Mouse (Mus musculus): Measurements from ENCODE around the gene Ptk6.

Ptk6 gene

DNA sequence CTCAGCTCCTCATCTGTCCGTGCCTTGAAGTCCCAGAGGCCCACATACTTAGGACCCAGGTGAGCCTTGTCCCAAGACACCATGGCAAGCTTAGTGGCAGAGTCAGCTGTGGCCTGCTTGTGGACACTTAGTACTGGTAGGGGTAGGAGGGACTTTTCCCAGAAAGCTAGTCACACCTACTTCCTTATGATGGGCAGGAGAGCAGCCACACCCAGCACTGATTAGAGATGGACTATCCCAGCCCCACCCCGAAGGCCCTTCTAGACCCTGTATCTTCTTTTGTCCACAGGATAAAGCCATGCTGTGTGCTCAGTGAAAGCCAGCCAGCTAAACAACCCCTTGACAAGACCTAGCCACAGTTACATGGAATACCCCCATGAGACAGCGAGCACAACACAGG, at the start of gene Ptk6:
Gene Ptk6 (minus strand): TSS at position 368 of the 400 bp plus-strand sequence.
- DNase-seq (ENCODE audit: extremely low spot score) = no peak

DNA sequence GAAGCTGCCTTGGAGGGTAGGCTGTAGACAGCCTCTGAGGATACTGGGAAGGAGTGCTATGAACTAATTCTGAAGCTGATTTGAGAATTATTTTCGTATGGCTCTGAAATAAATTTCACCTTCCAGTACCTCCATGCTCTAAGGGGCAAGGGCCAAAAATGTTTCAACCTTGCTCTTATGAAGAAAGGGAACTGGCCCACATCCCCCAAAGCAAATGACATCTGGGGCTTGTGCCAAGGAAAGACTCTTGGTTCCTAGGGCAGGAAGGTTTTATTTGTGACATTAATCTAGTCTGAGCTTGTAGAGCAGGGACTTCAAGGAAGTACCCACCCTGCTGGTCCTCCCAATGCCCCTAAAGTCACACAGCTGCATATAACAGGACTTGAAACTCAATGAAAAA, 49.3 kb upstream of the Ptk6 start:
- DNase-seq (ENCODE audit: extremely low spot score) = no peak

DNA sequence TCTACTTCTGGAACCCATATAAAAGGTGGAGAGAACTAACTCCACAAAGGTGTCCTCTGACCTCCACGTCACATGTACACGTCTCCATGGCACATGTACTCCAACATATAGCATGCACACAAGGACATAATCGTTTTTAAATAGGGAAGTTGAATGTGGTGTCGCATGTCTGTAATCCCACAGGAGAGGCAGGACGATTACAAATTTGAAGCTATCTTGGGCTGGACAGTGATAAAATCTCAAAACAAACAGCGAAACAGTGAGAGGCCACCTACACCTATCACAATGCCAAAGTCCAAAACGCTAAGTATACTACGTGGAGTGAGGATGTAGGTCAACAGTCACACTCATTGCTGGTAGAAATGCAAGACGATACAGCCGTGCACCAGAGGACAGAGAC, 46.6 kb upstream of the Ptk6 start:
- no peak for DNase-seq (ENCODE audit: extremely low spot score)

DNA sequence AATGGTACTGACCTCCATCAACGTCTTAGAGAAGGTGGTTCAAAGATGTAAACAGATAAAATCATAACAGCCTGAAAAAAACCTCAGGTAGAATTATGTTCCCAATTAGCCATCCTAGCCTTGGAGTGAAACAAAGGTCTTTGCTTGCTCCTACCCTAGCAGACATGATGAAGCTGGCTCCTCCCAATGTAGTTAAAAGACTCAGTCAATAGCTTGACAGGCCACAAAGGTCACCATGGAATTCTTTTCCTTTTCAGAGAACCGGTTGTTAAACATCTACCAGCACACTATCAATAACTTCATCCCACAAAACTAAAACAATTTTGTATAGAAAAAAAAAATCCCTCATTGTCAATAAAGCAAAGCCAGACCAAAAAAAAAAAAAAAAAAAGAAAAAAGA, 42.4 kb upstream of the Ptk6 start:
- no peak for DNase-seq (ENCODE audit: extremely low spot score)

DNA sequence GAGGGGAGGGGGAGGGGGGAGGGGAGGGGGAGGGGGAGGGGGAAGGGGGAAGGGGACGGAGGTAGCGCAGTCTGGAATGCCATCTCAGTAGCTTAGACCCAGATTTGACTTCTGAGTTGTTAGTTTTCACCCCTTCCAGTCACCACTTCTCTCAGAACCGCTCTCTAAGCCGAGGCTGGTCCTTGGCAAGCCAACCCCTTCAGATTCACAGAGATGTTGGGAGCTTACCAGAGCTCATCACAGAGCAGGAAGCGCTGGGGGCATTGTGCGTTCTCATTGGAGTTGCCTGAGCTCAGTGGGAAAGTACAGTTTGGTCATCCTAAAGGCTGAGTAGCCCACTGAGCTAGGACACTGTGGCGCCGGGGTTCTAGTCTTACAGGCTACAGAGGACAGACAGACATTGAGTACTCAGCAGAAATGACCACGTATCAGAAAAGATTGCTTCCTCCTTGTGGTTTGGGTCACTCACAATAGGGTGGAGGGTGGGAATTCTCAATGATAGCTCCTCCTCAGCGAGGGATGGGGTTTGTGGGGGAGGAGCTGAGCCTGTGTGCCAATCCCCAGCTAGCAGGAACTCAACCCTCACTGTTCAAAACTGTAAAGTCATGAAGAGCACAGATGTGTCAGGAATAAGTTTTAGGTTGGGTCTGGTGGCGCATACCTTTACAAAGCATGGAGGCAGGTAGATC, 41.3 kb upstream of the Ptk6 start:
- no peak for DNase-seq (ENCODE audit: extremely low spot score)

DNA sequence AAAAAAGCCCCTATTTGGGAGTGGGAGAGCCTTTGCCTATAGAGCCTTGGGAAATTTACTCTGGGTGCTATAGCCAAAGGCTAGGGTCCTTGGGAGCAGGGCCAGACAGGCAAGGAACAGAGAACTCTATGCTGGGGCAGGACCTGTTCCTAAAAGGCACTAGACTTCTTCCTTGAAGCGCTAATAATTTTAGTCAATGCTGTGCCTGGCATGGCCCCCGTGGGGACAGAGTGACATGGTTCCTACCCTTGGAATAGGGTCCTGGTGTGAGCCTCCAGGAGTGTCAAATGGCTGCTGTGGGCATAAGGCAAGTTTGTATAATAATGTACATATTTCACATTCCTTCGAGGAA, 39.7 kb upstream of the Ptk6 start:
- DNase-seq (ENCODE audit: extremely low spot score) = no peak

DNA sequence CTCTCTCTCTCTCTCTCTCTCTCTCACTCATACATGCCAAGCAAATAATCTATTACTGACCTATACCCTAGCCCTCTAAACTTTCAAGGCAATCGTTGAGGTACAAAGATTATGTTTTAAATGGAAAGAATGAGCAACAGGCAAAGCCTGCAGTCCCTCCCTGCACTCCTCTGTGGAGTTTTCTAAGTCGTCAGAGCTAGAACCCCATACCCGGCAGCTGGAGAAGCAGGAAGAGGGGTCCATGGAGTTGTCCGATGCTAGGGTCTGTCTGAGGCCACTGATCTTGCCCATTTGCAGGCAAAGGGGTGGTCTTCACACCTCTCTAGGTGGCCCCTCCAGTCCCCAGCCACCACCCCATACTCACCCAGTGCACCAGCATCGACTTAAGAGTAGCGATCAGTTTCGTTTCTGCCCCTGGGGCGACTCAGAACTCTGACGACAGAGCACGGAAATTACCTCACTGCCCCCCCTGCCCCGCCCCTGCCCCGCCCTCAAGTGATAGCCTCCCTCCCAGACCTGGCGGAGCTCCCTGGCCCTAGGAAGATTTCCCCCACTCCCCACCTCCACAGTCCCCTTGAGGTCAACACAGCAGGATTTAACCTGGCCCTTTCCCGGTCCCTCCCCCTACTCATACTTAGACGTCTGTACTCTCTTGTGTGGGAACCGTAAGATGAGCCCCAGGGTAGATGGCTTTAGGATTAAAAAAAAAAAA, 39.2 kb upstream of the Ptk6 start, which contains the start of gene Helz2:
Gene Helz2 (minus strand): TSS at position 426 of the 712 bp plus-strand sequence.
- DNase-seq (ENCODE audit: extremely low spot score) = peak; percentile 33

- no peak for DNase-seq (ENCODE audit: extremely low spot score)
Observed at GRCm38 (mm10) chr2:181240806-181241440, 38.3 kb upstream of the Ptk6 start.

GRCm38 (mm10) chr2:181239261-181239660, 36.7 kb upstream of the Ptk6 start:
- DNase-seq (ENCODE audit: extremely low spot score) = no peak

- no peak for DNase-seq (ENCODE audit: extremely low spot score)
Observed at GRCm38 (mm10) chr2:181238861-181239260, 36.3 kb upstream of the Ptk6 start.

DNA sequence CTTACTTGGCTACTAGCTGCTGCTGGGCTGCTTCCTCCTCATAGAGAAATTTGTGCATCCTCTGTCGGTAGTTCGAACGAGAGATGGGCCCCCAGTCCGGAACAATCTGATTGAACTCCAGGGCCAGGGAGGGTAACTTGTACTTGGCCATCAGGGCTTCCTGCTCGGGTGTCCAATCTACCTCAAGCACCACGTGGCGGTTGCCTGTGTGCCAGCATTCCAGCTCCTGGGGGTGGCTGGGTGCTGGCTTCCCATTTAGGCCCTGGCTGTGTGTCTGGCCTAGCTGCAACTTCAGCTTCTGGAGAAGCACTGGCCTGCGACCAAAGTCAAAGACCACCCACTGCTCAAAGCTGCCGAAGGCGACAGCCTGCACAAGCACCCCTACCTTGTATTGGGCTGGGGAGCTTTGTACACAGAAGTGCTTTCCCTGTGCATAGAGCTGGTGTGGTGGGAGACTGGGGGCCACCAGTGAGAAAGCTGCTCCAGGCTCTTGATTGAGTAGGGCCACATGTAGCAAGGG, 35.6 kb upstream of the Ptk6 start:
- DNase-seq (ENCODE audit: extremely low spot score) = no peak

- DNase-seq (ENCODE audit: extremely low spot score) = no peak
Observed at GRCm38 (mm10) chr2:181237251-181238014, 34.8 kb upstream of the Ptk6 start.

- DNase-seq (ENCODE audit: extremely low spot score) = no peak
Observed at GRCm38 (mm10) chr2:181235681-181236566, 33.3 kb upstream of the Ptk6 start.

DNA sequence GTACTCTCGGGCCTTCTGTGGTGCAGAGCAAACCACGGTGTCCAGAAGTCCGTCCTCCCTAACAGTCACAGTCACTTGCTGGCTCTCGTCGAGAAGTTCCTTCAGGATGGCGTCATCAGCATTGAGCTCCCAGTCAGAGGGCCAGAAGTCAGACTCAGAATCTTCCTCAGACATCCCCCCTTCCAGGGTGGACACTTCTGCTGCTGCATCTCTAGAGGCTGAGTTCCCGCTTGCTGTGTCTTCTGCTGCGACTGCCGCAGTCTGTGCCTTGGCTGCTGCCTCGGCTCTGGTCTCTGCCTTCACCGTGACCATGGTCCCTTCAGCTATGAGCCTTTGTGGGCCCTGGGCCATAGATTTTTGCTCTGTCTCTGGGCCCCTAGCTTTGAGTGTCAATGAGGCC, 32.1 kb upstream of the Ptk6 start:
- no peak for DNase-seq (ENCODE audit: extremely low spot score)

DNA sequence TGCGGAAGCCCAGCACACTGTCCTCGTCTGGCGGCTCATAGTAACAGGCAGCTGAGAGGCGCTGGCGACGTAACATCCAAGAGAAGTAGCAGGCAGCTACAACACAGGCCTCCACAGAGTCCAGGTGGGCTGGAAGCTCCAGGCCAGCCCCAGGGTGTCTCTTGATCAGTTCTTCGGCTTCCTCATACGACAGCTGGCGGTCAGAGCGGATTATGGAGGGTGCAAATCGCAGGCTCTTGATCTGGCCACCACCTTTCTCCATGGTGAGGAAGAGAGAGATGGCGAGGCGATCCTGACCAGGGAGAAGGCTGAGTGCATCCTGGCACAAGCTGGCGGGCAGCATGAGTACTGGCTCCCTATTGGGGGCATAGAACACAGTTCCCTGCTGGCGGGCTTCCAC, 30.9 kb upstream of the Ptk6 start:
- DNase-seq (ENCODE audit: extremely low spot score) = no peak

GRCm38 (mm10) chr2:181231171-181231570, 28.6 kb upstream of the Ptk6 start:
- no peak for DNase-seq (ENCODE audit: extremely low spot score)

- DNase-seq (ENCODE audit: extremely low spot score) = no peak
Observed at GRCm38 (mm10) chr2:181228335-181228734, 25.7 kb upstream of the Ptk6 start.

DNA sequence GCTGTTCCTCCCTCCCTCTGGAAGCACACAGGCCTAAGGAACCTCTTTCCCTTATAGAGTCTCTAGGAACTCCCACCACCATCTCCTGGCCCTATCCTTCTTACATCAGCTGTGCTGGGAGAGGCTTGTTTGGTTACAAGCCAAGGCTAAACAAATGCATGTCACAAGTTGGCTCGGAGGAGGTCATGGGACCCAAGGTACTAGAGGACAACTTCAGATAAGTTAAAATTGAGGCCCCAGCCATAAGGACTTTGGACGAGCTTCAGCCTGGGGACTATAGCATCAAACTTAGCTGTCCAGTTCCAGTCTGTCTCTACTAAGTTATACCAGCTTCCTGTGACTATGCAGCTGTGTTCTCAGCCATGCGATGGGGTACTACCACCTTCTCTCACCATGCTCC, 24.5 kb upstream of the Ptk6 start:
- DNase-seq (ENCODE audit: extremely low spot score) = no peak

GRCm38 (mm10) chr2:181224994-181225393, 22.4 kb upstream of the Ptk6 start:
- no peak for DNase-seq (ENCODE audit: extremely low spot score)

DNA sequence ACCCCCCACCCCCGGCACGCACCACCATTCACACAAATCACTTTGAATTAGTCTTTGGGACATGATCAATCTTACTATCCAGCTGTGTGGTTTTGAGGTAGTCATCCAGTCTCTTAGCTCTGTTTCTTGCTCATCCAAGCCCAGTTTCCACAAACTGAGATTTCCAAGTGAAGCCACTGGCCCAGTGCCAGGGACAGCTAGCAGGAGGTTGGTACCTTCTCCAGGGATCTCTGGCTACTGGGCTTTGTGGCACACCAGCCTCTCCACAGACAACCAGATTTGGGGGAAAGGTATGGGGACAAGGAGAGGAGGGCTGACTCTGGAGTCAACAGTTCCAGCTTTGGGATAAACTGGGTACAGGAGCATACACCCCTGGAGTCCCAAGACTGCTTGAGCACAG, 17.8 kb upstream of the Ptk6 start:
- DNase-seq (ENCODE audit: extremely low spot score) = no peak
